Comparison of ENCODE assay signal across 24 mouse cellular contexts in the genomic region with DNA sequence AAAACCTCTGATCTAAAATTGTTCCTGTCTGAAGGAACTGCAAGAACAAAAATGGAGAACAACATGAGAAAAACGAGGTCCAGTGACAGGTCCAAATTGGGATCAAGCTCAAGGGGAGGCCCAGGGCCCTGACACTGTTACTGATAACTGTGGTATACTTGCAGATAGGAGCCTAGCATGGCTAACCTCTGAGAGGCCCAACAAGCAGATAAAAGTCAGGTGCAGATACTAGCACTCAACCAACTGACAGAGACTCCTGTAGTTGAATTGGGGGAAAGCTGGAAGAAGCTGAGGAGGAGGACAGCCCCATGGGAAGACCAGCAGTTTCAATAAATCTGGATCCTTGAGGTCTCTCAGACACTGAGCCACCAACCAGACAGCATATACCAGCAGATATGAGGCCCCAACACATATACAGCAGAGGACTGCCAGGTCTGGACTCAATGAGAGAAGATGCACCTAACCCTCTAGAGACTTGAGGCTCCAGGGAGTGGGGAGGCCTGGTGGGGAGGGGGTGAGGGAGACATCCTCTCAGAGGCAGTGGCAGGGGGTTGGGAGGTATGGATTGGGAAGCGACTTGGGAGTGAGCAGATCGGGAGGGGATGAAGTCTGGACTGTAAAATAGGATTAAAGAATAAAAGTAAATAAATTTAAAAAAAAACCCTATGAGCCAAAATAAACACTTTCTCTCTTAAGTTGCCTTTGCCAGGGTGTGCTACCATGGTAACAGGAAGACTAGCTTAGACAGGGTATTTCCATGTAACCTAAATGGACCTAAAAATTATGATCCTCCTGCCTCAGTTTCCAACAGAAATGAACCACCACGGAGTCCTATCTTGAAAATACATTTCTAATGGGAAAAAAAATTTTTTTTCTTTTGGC.
DNase-seq lines count a peak whose midpoint lies in the region; ATAC-seq and TF ChIP-seq lines count a peak whose summit lies in the region.
"Had no signal": no experiment of that assay in that cellular context is flagged by ENCODE, and none has a peak within 500 bp of the region (broad histone marks: within the 10 kb centered on the region; RNA-seq: fewer than 3 reads in every experiment).

No protein-coding gene starts in this region.

- TF ChIP-seq EP300 in stomach, postnatal 0 days (optimal IDR thresholded peaks at IDR 0.05), result no peak
- no peak for TF ChIP-seq EP300 in liver, embryonic 14.5 days (IDR thresholded peaks at IDR 0.05; ENCODE audit: low read depth)

- no peak overlapping the region for H3K4me3 ChIP-seq in stomach, embryonic 15.5 days (replicated peaks)
- no peak overlapping the region for H3K4me3 ChIP-seq in stomach, postnatal 0 days (ENCODE audit: low read depth, low read length)
- H3K4me3 ChIP-seq in liver, embryonic 14.5 days (ENCODE audit: insufficient read depth in 1 of 2, low read depth in 2 of 2, low read length in 2 of 2), result no peak overlapping the region
- H3K4me3 ChIP-seq in forebrain, embryonic 10.5 days, result no peak overlapping the region
- H3K4me3 ChIP-seq: embryonic facial prominence, embryonic 10.5 days; heart, adult 2 months; heart, embryonic 13.5 days; hindbrain, embryonic 12.5 days had no signal

- no peak for TF ChIP-seq CTCF in stomach, postnatal 0 days (IDR thresholded peaks at IDR 0.05; ENCODE audit: low read depth)
- TF ChIP-seq CTCF in liver, embryonic 14.5 days (IDR thresholded peaks at IDR 0.05; ENCODE audit: low read depth), result no peak

- 67% methylated on average over 4 of the region's 4 CpGs for WGBS in stomach, embryonic 15.5 days
- 61% methylated on average over 4 of the region's 4 CpGs for WGBS in stomach, postnatal 0 days
- 54% methylated on average over 4 of the region's 4 CpGs for WGBS in liver, embryonic 14.5 days (ENCODE audit: insufficient replicate concordance)
- WGBS in forebrain, embryonic 10.5 days, result 78% methylated on average over 4 of the region's 4 CpGs

- ATAC-seq in stomach, embryonic 15.5 days (ENCODE audit: insufficient read depth, low FRiP score, low read depth), result peak; percentile 27; the same call in 1 of the 2 replicates
- ATAC-seq in stomach, postnatal 0 days (ENCODE audit: low FRiP score, low TSS enrichment), result no peak
- peak; percentile 88 for ATAC-seq in liver, embryonic 14.5 days (ENCODE audit: insufficient read depth)
- peak; percentile 68; the same call in 1 of the 2 replicates for ATAC-seq in megakaryocyte-erythroid progenitor cell, adult 5-6 weeks (replicated peaks; ENCODE audit: low FRiP score, low TSS enrichment, poor library complexity, severe bottlenecking)
- ATAC-seq: activated CD4-positive, CD25-positive, alpha-beta regulatory T cell, adult 4 months; CD4-positive, CD25-positive, alpha-beta regulatory T cell, adult 4 months; forebrain, embryonic 14.5 days; hindbrain, embryonic 16.5 days; Patski had no signal

- no peaks in the 10 kb centered on the region for H3K36me3 ChIP-seq in stomach, embryonic 15.5 days
- H3K36me3 ChIP-seq in stomach, postnatal 0 days (ENCODE audit: control insufficient read depth, insufficient read depth, low read length), result no peaks in the 10 kb centered on the region
- H3K36me3 ChIP-seq in liver, embryonic 14.5 days (replicated peaks; ENCODE audit: control insufficient read depth, insufficient read depth, low read depth), result no peaks in the 10 kb centered on the region
- H3K36me3 ChIP-seq in forebrain, embryonic 10.5 days (replicated peaks), result no peaks in the 10 kb centered on the region
- H3K36me3 ChIP-seq: embryonic facial prominence, embryonic 10.5 days; G1E; heart, embryonic 13.5 days; hindbrain, embryonic 12.5 days had no signal

- H3K4me1 ChIP-seq in stomach, embryonic 15.5 days, result no peaks in the 10 kb centered on the region
- no peaks in the 10 kb centered on the region for H3K4me1 ChIP-seq in stomach, postnatal 0 days (replicated peaks; ENCODE audit: control insufficient read depth, insufficient read depth)
- H3K4me1 ChIP-seq in liver, embryonic 14.5 days (replicated peaks; ENCODE audit: control insufficient read depth in 2 of 2, insufficient read depth in 2 of 2, low read length in 1 of 2), result peaks cover 13% of the 10 kb centered on the region in 2 experiments
- H3K4me1 ChIP-seq in forebrain, embryonic 10.5 days, result peaks cover 7% of the 10 kb centered on the region; the same call in 1 of the 2 replicates
- H3K4me1 ChIP-seq: heart, embryonic 13.5 days; hindbrain, embryonic 12.5 days had no signal

- H3K4me2 ChIP-seq in stomach, embryonic 15.5 days, result no peak overlapping the region
- H3K4me2 ChIP-seq in stomach, postnatal 0 days (replicated peaks; ENCODE audit: low read depth), result no peak overlapping the region
- peak overlapping the region; percentile 48 for H3K4me2 ChIP-seq in liver, embryonic 14.5 days (ENCODE audit: low read depth)
- H3K4me2 ChIP-seq: heart, embryonic 13.5 days; hindbrain, embryonic 12.5 days had no signal

- peak; percentile 79 for DNase-seq in heart, adult 11 months
- no peak for DNase-seq in heart, postnatal 10 days
- DNase-seq in stomach, postnatal 0 days (ENCODE audit: low spot score), result no peak
- DNase-seq in liver, embryonic 14.5 days (ENCODE audit: low read depth in 3 of 3, low spot score in 3 of 3), result peak in 2 of 3 experiments; percentile 4 to 9
- DNase-seq in left cerebral cortex, postnatal 14 days (ENCODE audit: low spot score in 2 of 2), result no peak
- DNase-seq in forebrain, embryonic 10.5 days (ENCODE audit: extremely low spot score, low spot score), result no peak
- DNase-seq: adrenal gland, postnatal 25 days; B cell, adult 2 months; cerebellum, adult 2 months; cerebellum, postnatal 10 days; gastrocnemius, postnatal 10 days; heart, adult 2 months; heart, postnatal 4 days had no signal

- intact Hi-C loops in heart, postnatal 10 days (cut with DNase I), result no loop called here
- intact Hi-C loops in left cerebral cortex, postnatal 14 days (cut with DNase I), result no loop called here

- H3K9ac ChIP-seq in stomach, embryonic 15.5 days, result no peak overlapping the region
- H3K9ac ChIP-seq in stomach, postnatal 0 days (ENCODE audit: low read length), result no peak overlapping the region
- peak overlapping the region; percentile 40 for H3K9ac ChIP-seq in liver, embryonic 14.5 days (replicated peaks)
- H3K9ac ChIP-seq: heart, embryonic 13.5 days; hindbrain, embryonic 12.5 days had no signal

- H3K9me3 ChIP-seq in stomach, embryonic 15.5 days, result no peaks in the 10 kb centered on the region
- no peaks in the 10 kb centered on the region for H3K9me3 ChIP-seq in stomach, postnatal 0 days (ENCODE audit: control insufficient read depth, low read length)
- no peaks in the 10 kb centered on the region for H3K9me3 ChIP-seq in liver, embryonic 14.5 days (ENCODE audit: control insufficient read depth, low read length)
- no peaks in the 10 kb centered on the region for H3K9me3 ChIP-seq in forebrain, embryonic 10.5 days
- H3K9me3 ChIP-seq: embryonic facial prominence, embryonic 10.5 days; G1E; heart, embryonic 13.5 days; hindbrain, embryonic 12.5 days had no signal

- no peaks in the 10 kb centered on the region for H3K27me3 ChIP-seq in stomach, embryonic 15.5 days (replicated peaks)
- H3K27me3 ChIP-seq in stomach, postnatal 0 days (ENCODE audit: control insufficient read depth, insufficient read depth, low read length), result no peaks in the 10 kb centered on the region
- no peaks in the 10 kb centered on the region for H3K27me3 ChIP-seq in liver, embryonic 14.5 days (ENCODE audit: control insufficient read depth, insufficient read depth, low read length)
- H3K27me3 ChIP-seq in forebrain, embryonic 10.5 days (ENCODE audit: poor library complexity, severe bottlenecking), result peaks cover 10% of the 10 kb centered on the region; the same call in 1 of the 2 replicates
- H3K27me3 ChIP-seq: heart, embryonic 13.5 days; hindbrain, embryonic 12.5 days; Patski had no signal

- no peak overlapping the region for H3K27ac ChIP-seq in stomach, embryonic 15.5 days
- H3K27ac ChIP-seq in stomach, postnatal 0 days (replicated peaks), result no peak overlapping the region
- no peak overlapping the region; the same call in 1 of the 2 replicates for H3K27ac ChIP-seq in liver, embryonic 14.5 days
- no peak overlapping the region for H3K27ac ChIP-seq in forebrain, embryonic 10.5 days
- H3K27ac ChIP-seq: embryonic facial prominence, embryonic 10.5 days; heart, adult 2 months; heart, embryonic 13.5 days; hindbrain, embryonic 12.5 days had no signal

Comparison
In these comparisons a context has a peak if more than half of its experiments do, and no peak if none do; other contexts are left out.
1. DNase-seq: peak in heart, adult 11 months (single experiment) and liver, embryonic 14.5 days (2 of 3); none in heart, postnatal 10 days (0 of 2), stomach, postnatal 0 days (single experiment), left cerebral cortex, postnatal 14 days (0 of 2) and forebrain, embryonic 10.5 days (single experiment).